Mouse (Mus musculus) ES-E14 (cell line): ENCODE measurements around the gene Cnga4. TPM values are rescaled to one million over a fixed set of nuclear protein-coding genes. Genes with fewer than 3 reads are reported as not detected.

Experiments
- DNase-seq: peaks from one replicate; pipeline ENCODE4 v3.0.0-alpha.2; 2013; ENCODE audit warnings: low read depth, low spot score
- H3K27ac ChIP-seq: 2 replicates; pipeline ENCODE4 v1.5.1; 2012; ENCODE audit warnings: low read depth, mild to moderate bottlenecking, low read length, moderate library complexity, mixed read lengths; ENCODE audit not compliant: poor library complexity, insufficient read depth, severe bottlenecking
- H3K36me3 ChIP-seq: 2 replicates; pipeline ENCODE4 v1.6.1; 2012; ENCODE audit warnings: mild to moderate bottlenecking, low read length, moderate library complexity, mixed read lengths; ENCODE audit not compliant: control insufficient read depth, poor library complexity, insufficient read depth, severe bottlenecking
- H3K4me1 ChIP-seq, 2 experiments: fragments of 150-350 bp in 1 of 2; sonication (generic) in 1 of 2; 2 replicates each; pipeline ENCODE4 v1.6.1; 2012; ENCODE audit warnings: low read length in 2 of 2, mild to moderate bottlenecking in 1 of 2, mixed read lengths in 1 of 2; ENCODE audit not compliant: control insufficient read depth in 2 of 2, insufficient read depth in 2 of 2, poor library complexity in 1 of 2
- H3K4me3 ChIP-seq, 2 experiments: fragments of 150-350 bp in 1 of 2; sonication (generic) in 1 of 2; 2 replicates each; pipeline ENCODE4 v1.5.1; 2012; ENCODE audit warnings: low read length in 2 of 2, low read depth in 1 of 2, mild to moderate bottlenecking in 1 of 2, mixed read lengths in 1 of 2; ENCODE audit not compliant: insufficient read depth in 1 of 2, poor library complexity in 1 of 2, severe bottlenecking in 1 of 2
- H3K9ac ChIP-seq: 2 replicates; pipeline ENCODE4 v1.6.1; 2012; ENCODE audit warnings: low read depth, mild to moderate bottlenecking, low read length, mixed read lengths; ENCODE audit not compliant: poor library complexity, insufficient read depth, severe bottlenecking
- H3K9me3 ChIP-seq: fragments of 150-350 bp; sonication (generic); 2 replicates; pipeline ENCODE4 v1.6.1; 2012; ENCODE audit warnings: low read depth, mild to moderate bottlenecking, low read length; ENCODE audit not compliant: control insufficient read depth, insufficient read depth
- CHD2 ChIP-seq: IDR thresholded peaks from 2 replicates; pipeline ENCODE4 v1.6.1; 2014; ENCODE audit warnings: mild to moderate bottlenecking, low read depth, low read length, inconsistent platforms
- HCFC1 ChIP-seq: IDR thresholded peaks from 2 replicates; pipeline ENCODE4 v1.6.1; 2012; ENCODE audit warnings: low read length, inconsistent platforms, borderline replicate concordance; ENCODE audit not compliant: insufficient read depth
- MAFK ChIP-seq: IDR thresholded peaks from 2 replicates; pipeline ENCODE4 v1.6.1; 2014; ENCODE audit warnings: mild to moderate bottlenecking, low read depth, low read length, inconsistent platforms; ENCODE audit not compliant: insufficient read depth
- ZC3H11A ChIP-seq: IDR thresholded peaks from 2 replicates; pipeline ENCODE4 v1.6.1; 2012; ENCODE audit warnings: low read depth, mild to moderate bottlenecking, inconsistent platforms, low read length, borderline replicate concordance
- ZNF384 ChIP-seq: IDR thresholded peaks from 2 replicates; pipeline ENCODE4 v1.6.1; 2012; ENCODE audit warnings: low read depth, low read length, inconsistent platforms
- in situ Hi-C, 2 experiments: fragments of 600-800 bp; cut with MboI; formaldehyde crosslinking; loops; one replicate each; pipeline ENCODE4 v1.15.1; 2025; ENCODE audit warnings: low sequenced_read_pairs in 2 of 2, inconsistent platforms in 1 of 2; ENCODE audit not compliant: unreplicated experiment in 2 of 2
- total RNA-seq: library from RNA; depleted of rRNA; stranded (reverse); fragments of 300-350 nt; gene quantifications from 2 replicates; pipeline ENCODE4 v1.2.3, GENCODE M21; 2012

Gene Cnga4
- total RNA-seq, 1 experiment: 0.13 TPM

GRCm38 (mm10) chr7:105374866-105375265, 29.5 kb upstream of the Cnga4 start, which contains the start of gene Gm5901:
Gm5901 (plus strand) TSS chr7:105375038.
- in situ Hi-C loops: no loop called here
- TF ChIP-seq ZNF384: no peak
- TF ChIP-seq ZC3H11A: no peak
- no peak for TF ChIP-seq CHD2
- no peak for TF ChIP-seq HCFC1
- TF ChIP-seq MAFK: no peak
- Histone ChIP-seq H3K9ac (no peak within 1 kb of the TSS), H3K4me1 (no peaks in the 10 kb centered on the region), H3K36me3 (peaks cover 21% of the 10 kb centered on the region), H3K9me3 (no peaks in the 10 kb centered on the region), H3K27ac (no peak within 1 kb of the TSS), H3K4me3 (no peak within 1 kb of the TSS)
- DNase-seq: no peak

DNA sequence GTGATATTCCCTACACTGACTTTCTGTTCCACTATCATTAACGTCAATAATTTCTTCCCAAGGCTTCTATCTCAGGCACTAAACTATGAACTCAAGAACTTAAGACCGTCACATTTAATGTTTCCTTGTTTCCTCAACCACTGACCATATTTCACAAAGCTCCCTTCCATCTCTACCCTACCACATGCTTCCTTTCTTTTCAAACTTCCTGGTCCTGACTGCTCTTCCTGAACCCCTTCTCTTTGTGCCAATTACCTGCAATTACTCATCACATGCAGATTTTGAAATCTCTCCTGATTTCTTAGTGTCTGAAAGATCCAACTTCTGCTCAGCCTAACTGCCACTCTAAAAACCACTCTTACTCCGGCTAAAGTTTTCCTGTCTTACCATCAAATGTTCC, 24.0 kb upstream of the Cnga4 start:
- Histone ChIP-seq H3K27ac (no peak overlapping the region), H3K9me3 (no peaks in the 10 kb centered on the region), H3K9ac (no peak overlapping the region), H3K4me1 (no peaks in the 10 kb centered on the region; a peak in 1 of 4 replicates), H3K36me3 (peaks cover 40% of the 10 kb centered on the region), H3K4me3 (no peak overlapping the region)
- DNase-seq: no peak
- TF ChIP-seq ZNF384: no peak
- TF ChIP-seq MAFK: no peak
- TF ChIP-seq CHD2: no peak
- TF ChIP-seq HCFC1: no peak
- no peak for TF ChIP-seq ZC3H11A
- in situ Hi-C loops: no loop called here

DNA sequence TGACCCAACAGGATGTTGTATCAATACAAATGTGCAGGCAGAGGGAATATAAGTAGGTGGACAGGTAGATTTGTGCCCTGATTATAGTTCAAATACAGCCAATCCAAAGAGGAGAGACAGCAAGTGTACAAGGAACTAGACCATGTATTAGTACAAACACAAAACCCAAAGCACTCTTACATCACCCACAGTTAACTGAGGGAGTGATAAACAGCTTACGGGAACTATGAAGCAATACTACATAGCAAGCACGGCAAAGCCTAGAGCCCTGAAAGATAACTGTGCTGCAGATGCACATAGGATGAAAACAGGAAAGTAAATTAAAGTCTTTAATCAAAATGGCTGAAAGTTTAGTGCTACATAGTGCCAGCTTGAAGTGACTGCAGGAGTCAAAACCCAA, 16.7 kb upstream of the Cnga4 start:
- no peak for DNase-seq
- TF ChIP-seq ZNF384 (no peak), HCFC1 (no peak), CHD2 (no peak), MAFK (no peak), ZC3H11A (no peak)
- in situ Hi-C loops: no loop called here
- Histone ChIP-seq H3K27ac (no peak overlapping the region), H3K9me3 (no peaks in the 10 kb centered on the region), H3K36me3 (peaks cover 42% of the 10 kb centered on the region), H3K9ac (no peak overlapping the region), H3K4me1 (no peaks in the 10 kb centered on the region), H3K4me3 (no peak overlapping the region)

- no peak overlapping the region for H3K27ac ChIP-seq
Measured at GRCm38 (mm10) chr7:105390236-105390635, 14.1 kb upstream of the Cnga4 start.

GRCm38 (mm10) chr7:105394606-105395005, 9.8 kb upstream of the Cnga4 start:
- H3K9me3 ChIP-seq: no peaks in the 10 kb centered on the region
- DNase-seq: no peak
- no peak for TF ChIP-seq CHD2
- no peak for TF ChIP-seq ZNF384
- TF ChIP-seq HCFC1: no peak
- no peak for TF ChIP-seq ZC3H11A
- TF ChIP-seq MAFK: no peak
- H3K9ac ChIP-seq: no peak overlapping the region
- no peak overlapping the region for H3K4me3 ChIP-seq
- no peaks in the 10 kb centered on the region for H3K4me1 ChIP-seq
- H3K27ac ChIP-seq: no peak overlapping the region
- H3K36me3 ChIP-seq: peaks cover 5% of the 10 kb centered on the region
- in situ Hi-C loops: loop anchor here in 1 of 2 experiments (10.0 kb wide), 1 partner anchor 60 kb away; no protein-coding TSS in a partner anchor

More at GRCm38 (mm10) chr7:105390236-105390635, 14.1 kb upstream of the Cnga4 start:
- Histone ChIP-seq H3K4me1 (no peaks in the 10 kb centered on the region), H3K9me3 (no peaks in the 10 kb centered on the region), H3K4me3 (no peak overlapping the region), H3K9ac (no peak overlapping the region), H3K36me3 (peaks cover 27% of the 10 kb centered on the region)
- TF ChIP-seq MAFK: no peak
- TF ChIP-seq CHD2: no peak
- no peak for TF ChIP-seq ZC3H11A
- TF ChIP-seq HCFC1: no peak
- TF ChIP-seq ZNF384: no peak
- in situ Hi-C loops: loop anchor here in 1 of 2 experiments (10.0 kb wide), 1 partner anchor 65 kb away; no protein-coding TSS in a partner anchor
- no peak for DNase-seq
